Mouse (Mus musculus): ENCODE measurements around the gene Cdc42bpb. TPM values are rescaled to one million over a fixed set of nuclear protein-coding genes. Genes with fewer than 3 reads are reported as not detected.

Gene Cdc42bpb
- polyA plus RNA-seq, 1 experiment from 2014 or later, result 20.1 TPM

GRCm38 (mm10) chr12:111265212-111265611, 112.3 kb downstream of the Cdc42bpb start:
- no peak overlapping the region for H3K4me3 ChIP-seq
- H3K4me1 ChIP-seq (replicated peaks), result no peaks in the 10 kb centered on the region
- no peaks in the 10 kb centered on the region for H3K9me3 ChIP-seq (replicated peaks)
- H3K4me2 ChIP-seq, result no peak overlapping the region
- H3K36me3 ChIP-seq, result peaks cover 15% of the 10 kb centered on the region; the same call in 1 of the 2 replicates
- H3K9ac ChIP-seq, result no peak overlapping the region
- no peak overlapping the region for H3K27ac ChIP-seq
- ATAC-seq (replicated peaks; ENCODE audit: insufficient number of reproducible peaks, insufficient read depth, low FRiP score, low read depth), result no peak
- 64% methylated on average over 5 of the region's 5 CpGs for WGBS
- peaks cover 16% of the 10 kb centered on the region for H3K27me3 ChIP-seq

DNA sequence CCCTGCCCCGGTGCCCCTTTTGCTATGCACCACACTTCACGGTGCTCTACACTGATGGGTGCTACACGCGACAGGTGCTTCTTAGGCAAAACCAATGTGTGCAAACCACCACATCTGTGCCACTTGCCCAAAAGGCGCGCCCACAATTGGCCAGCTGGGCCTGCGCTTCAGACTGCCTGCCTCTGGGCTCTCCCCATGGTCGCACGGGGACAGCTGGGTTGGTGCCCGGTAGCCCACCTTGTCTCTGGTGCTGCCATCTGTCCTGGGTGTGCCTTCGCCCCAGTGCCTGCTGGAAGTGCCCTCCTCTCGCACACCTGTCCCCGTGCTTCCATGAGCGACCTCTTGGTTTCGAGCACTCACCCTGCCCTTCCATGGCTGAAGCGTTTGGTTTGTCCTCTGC, 113.9 kb downstream of the Cdc42bpb start:
- ATAC-seq (replicated peaks; ENCODE audit: insufficient number of reproducible peaks, insufficient read depth, low FRiP score, low read depth), result no peak; the same call in 1 of the 2 replicates
- H3K4me1 ChIP-seq (replicated peaks), result no peaks in the 10 kb centered on the region
- no peak overlapping the region for H3K27ac ChIP-seq
- no peaks in the 10 kb centered on the region for H3K9me3 ChIP-seq (replicated peaks)
- H3K9ac ChIP-seq, result no peak overlapping the region
- peaks cover 15% of the 10 kb centered on the region; the same call in 1 of the 2 replicates for H3K36me3 ChIP-seq
- no peak overlapping the region for H3K4me2 ChIP-seq
- H3K4me3 ChIP-seq, result no peak overlapping the region
- 93% methylated on average over 16 of the region's 16 CpGs for WGBS
- H3K27me3 ChIP-seq, result 0 out of 2 replicates have a peak, but pooled peaks cover 3% of the 10 kb centered on the region

GRCm38 (mm10) chr12:111251227-111251626, 126.3 kb downstream of the Cdc42bpb start:
- H3K4me3 ChIP-seq, result no peak overlapping the region
- no peak for ATAC-seq (replicated peaks; ENCODE audit: insufficient number of reproducible peaks, insufficient read depth, low FRiP score, low read depth)
- WGBS, result 58% methylated on average over 9 of the region's 9 CpGs
- H3K4me1 ChIP-seq (replicated peaks), result no peaks in the 10 kb centered on the region
- no peak overlapping the region for H3K27ac ChIP-seq
- H3K4me2 ChIP-seq, result no peak overlapping the region
- H3K36me3 ChIP-seq, result no peaks in the 10 kb centered on the region
- no peaks in the 10 kb centered on the region for H3K9me3 ChIP-seq (replicated peaks)
- H3K9ac ChIP-seq, result no peak overlapping the region
- H3K27me3 ChIP-seq, result no peaks in the 10 kb centered on the region

- H3K36me3 ChIP-seq, result no peaks in the 10 kb centered on the region
- no peak overlapping the region for H3K4me2 ChIP-seq
- H3K27ac ChIP-seq, result no peak overlapping the region
- ATAC-seq (replicated peaks; ENCODE audit: insufficient number of reproducible peaks, insufficient read depth, low FRiP score, low read depth), result no peak
- no peak overlapping the region for H3K9ac ChIP-seq
- no peaks in the 10 kb centered on the region for H3K27me3 ChIP-seq
- 76% methylated on average over 8 of the region's 8 CpGs for WGBS
- no peaks in the 10 kb centered on the region for H3K4me1 ChIP-seq (replicated peaks)
- H3K9me3 ChIP-seq (replicated peaks), result no peaks in the 10 kb centered on the region
- H3K4me3 ChIP-seq, result no peak overlapping the region
These were observed 127.4 kb downstream of the Cdc42bpb start for GRCm38 (mm10) chr12:111250116-111250515.

- 0 out of 2 replicates have a peak, but pooled peaks cover under 1% of the 10 kb centered on the region for H3K36me3 ChIP-seq
- WGBS, result 50% methylated on average over 3 of the region's 3 CpGs
- H3K4me1 ChIP-seq (replicated peaks), result no peaks in the 10 kb centered on the region
- H3K9ac ChIP-seq, result no peak overlapping the region
- ATAC-seq (replicated peaks; ENCODE audit: insufficient number of reproducible peaks, insufficient read depth, low FRiP score, low read depth), result no peak
- H3K4me2 ChIP-seq, result no peak overlapping the region
- H3K4me3 ChIP-seq, result no peak overlapping the region
- no peaks in the 10 kb centered on the region for H3K9me3 ChIP-seq (replicated peaks)
- no peaks in the 10 kb centered on the region for H3K27me3 ChIP-seq
- no peak overlapping the region for H3K27ac ChIP-seq
These were observed 128.4 kb downstream of the Cdc42bpb start for GRCm38 (mm10) chr12:111249095-111249494.

GRCm38 (mm10) chr12:111246808-111247464, 130.6 kb downstream of the Cdc42bpb start:
- Histone ChIP-seq H3K4me2 (no peak overlapping the region), H3K27ac (no peak overlapping the region), H3K4me1 (replicated peaks) (no peaks in the 10 kb centered on the region), H3K4me3 (no peak overlapping the region), H3K9ac (no peak overlapping the region), H3K36me3 (peaks cover 6% of the 10 kb centered on the region; the same call in 1 of the 2 replicates), H3K9me3 (replicated peaks) (no peaks in the 10 kb centered on the region), H3K27me3 (no peaks in the 10 kb centered on the region)
- ATAC-seq (replicated peaks; ENCODE audit: insufficient number of reproducible peaks, insufficient read depth, low FRiP score, low read depth), result no peak
- WGBS, result 76% methylated on average over 9 of the region's 9 CpGs

- WGBS, result 89% methylated on average over 6 of the region's 6 CpGs
- Histone ChIP-seq H3K9ac (no peak overlapping the region), H3K4me2 (no peak overlapping the region), H3K4me3 (no peak overlapping the region), H3K27me3 (no peaks in the 10 kb centered on the region), H3K9me3 (replicated peaks) (no peaks in the 10 kb centered on the region), H3K4me1 (replicated peaks) (no peaks in the 10 kb centered on the region), H3K27ac (no peak overlapping the region), H3K36me3 (peaks cover 6% of the 10 kb centered on the region; the same call in 1 of the 2 replicates)
- ATAC-seq (replicated peaks; ENCODE audit: insufficient number of reproducible peaks, insufficient read depth, low FRiP score, low read depth), result no peak
These were observed 132.4 kb downstream of the Cdc42bpb start for GRCm38 (mm10) chr12:111245070-111245469.

GRCm38 (mm10) chr12:111243733-111244132, 133.8 kb downstream of the Cdc42bpb start:
- Histone ChIP-seq H3K4me2 (no peak overlapping the region), H3K4me1 (replicated peaks) (no peaks in the 10 kb centered on the region), H3K4me3 (no peak overlapping the region), H3K9me3 (replicated peaks) (no peaks in the 10 kb centered on the region), H3K27ac (no peak overlapping the region), H3K27me3 (no peaks in the 10 kb centered on the region), H3K36me3 (peaks cover 6% of the 10 kb centered on the region; the same call in 1 of the 2 replicates), H3K9ac (no peak overlapping the region)
- WGBS, result 88% methylated on average over 12 of the region's 12 CpGs
- ATAC-seq (replicated peaks; ENCODE audit: insufficient number of reproducible peaks, insufficient read depth, low FRiP score, low read depth), result no peak

Other genes starting within 250 kb of the Cdc42bpb start
- gene Traf3, start 211.3 kb downstream of the Cdc42bpb start, polyA plus RNA-seq (2015; fragmentation: Nextera tagmentation; extraction: Ambion mirVana), result 5.1 and 7.0 TPM in 2 replicates
- not detected in 2 replicates for gene 4930595D18Rik, start 193.2 kb downstream of the Cdc42bpb start, polyA plus RNA-seq (2015; fragmentation: Nextera tagmentation; extraction: Ambion mirVana)
- gene Amn, start 106.6 kb downstream of the Cdc42bpb start, polyA plus RNA-seq (2015; fragmentation: Nextera tagmentation; extraction: Ambion mirVana), result 1.4 and 2.0 TPM in 2 replicates
- 0.45 and 1.6 TPM in 2 replicates for gene Lbhd2, start 29.1 kb upstream of the Cdc42bpb start, polyA plus RNA-seq (2015; fragmentation: Nextera tagmentation; extraction: Ambion mirVana)
- 8.0 and 15.1 TPM in 2 replicates for gene Exoc3l4, start 39.3 kb upstream of the Cdc42bpb start, polyA plus RNA-seq (2015; fragmentation: Nextera tagmentation; extraction: Ambion mirVana)
- gene Tnfaip2, start 64.8 kb upstream of the Cdc42bpb start, polyA plus RNA-seq (2015; fragmentation: Nextera tagmentation; extraction: Ambion mirVana), result 4.8 and 8.1 TPM in 2 replicates
- 2.0 and 5.2 TPM in 2 replicates for gene Gm266, start 108.1 kb upstream of the Cdc42bpb start, polyA plus RNA-seq (2015; fragmentation: Nextera tagmentation; extraction: Ambion mirVana)
- 372 and 404 TPM in 2 replicates for gene Eif5, start 160.3 kb upstream of the Cdc42bpb start, polyA plus RNA-seq (2015; fragmentation: Nextera tagmentation; extraction: Ambion mirVana)
- gene Mark3, start 196.8 kb upstream of the Cdc42bpb start, polyA plus RNA-seq (2015; fragmentation: Nextera tagmentation; extraction: Ambion mirVana), result 25.8 and 30.4 TPM in 2 replicates